Mouse (Mus musculus): Measurements from ENCODE around the gene Saa3. TPM values are rescaled to one million over a fixed set of nuclear protein-coding genes. Genes with fewer than 3 reads are reported as not detected.
"Not testable (repeated sequence)": the region's sequence is repeated elsewhere in the genome, so short reads cannot be mapped to it uniquely, and the experiment has no call there.

The Saa3 gene
- polyA plus RNA-seq, 1 experiment from 2014 or later: not detected

DNA sequence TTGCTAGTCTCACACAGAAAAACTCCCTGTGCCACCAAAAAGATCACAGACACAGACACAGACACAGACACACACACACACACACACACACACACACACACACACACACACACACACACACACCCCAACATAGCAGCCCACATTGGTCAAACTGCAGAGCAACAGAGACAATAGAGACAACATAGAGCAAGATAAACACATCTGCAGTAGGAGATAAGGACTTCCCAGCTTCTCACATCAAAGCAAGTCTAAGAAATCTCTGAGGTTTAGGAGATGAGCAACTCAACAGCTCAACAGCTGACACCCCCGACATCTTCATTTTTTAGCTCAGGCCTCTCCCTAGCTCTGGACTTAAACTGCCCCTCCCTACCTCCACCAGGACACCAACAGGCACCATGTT lies 18.7 kb downstream of the Saa3 start:
- WGBS: 90% methylated on average over 1 of the region's 1 CpGs
- ATAC-seq (ENCODE audit: low FRiP score): no peak
- Histone ChIP-seq H3K4me2 (no peak overlapping the region), H3K36me3 (replicated peaks) (peaks cover 76% of the 10 kb centered on the region), H3K4me1 (no peaks in the 10 kb centered on the region), H3K9me3 (no peaks in the 10 kb centered on the region), H3K27ac (no peak overlapping the region), H3K9ac (no peak overlapping the region), H3K4me3 (replicated peaks) (no peak overlapping the region), H3K27me3 (no peaks in the 10 kb centered on the region)

DNA sequence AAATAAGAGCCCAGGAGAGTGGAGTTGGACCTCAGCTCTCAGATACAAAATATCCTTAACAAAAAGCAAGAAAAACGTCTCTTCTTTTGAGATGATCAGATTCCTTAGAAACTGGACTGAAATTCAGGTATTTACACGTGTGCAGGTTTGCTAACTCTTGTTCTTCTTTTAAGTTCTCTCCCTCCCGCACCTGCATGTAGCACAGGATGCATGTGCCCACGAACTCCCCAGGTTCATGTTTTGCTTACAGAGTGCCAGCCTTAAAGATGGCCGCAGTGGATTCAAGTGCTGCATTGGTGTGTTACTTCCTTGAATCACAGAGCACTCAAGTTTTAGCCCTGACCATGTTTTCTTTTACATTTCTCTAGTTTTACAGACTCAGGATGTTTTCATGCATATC lies 28.7 kb downstream of the Saa3 start:
- Histone ChIP-seq H3K4me2 (no peak overlapping the region), H3K36me3 (replicated peaks) (peaks cover 41% of the 10 kb centered on the region), H3K4me1 (no peaks in the 10 kb centered on the region), H3K9me3 (no peaks in the 10 kb centered on the region), H3K4me3 (replicated peaks) (no peak overlapping the region), H3K27ac (no peak overlapping the region), H3K9ac (no peak overlapping the region), H3K27me3 (no peaks in the 10 kb centered on the region)
- no peak for ATAC-seq (ENCODE audit: low FRiP score)
- 89% methylated on average over 5 of the region's 5 CpGs for WGBS

DNA sequence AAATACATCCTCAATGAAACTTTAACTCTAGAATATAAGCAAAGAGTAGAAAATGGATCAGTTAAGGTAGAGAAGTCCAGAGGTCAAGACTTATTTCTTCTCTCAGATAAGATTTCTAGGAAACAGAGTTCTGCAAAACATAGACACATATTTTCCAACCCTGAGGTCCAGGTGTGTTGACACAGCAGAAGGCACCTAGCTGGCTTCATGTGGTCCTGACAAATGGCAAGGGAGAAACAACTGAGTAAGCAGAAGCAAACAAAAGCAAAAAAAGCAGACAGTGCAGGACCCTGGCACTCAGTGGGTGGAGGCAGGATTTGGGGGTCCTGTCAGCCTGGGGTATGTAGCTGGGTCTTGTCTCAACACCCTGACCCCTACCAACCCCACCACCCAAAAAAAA lies 34.8 kb downstream of the Saa3 start:
- Histone ChIP-seq H3K4me2 (no peak overlapping the region), H3K9me3 (no peaks in the 10 kb centered on the region), H3K9ac (no peak overlapping the region), H3K27me3 (no peaks in the 10 kb centered on the region), H3K27ac (no peak overlapping the region), H3K4me1 (no peaks in the 10 kb centered on the region), H3K4me3 (replicated peaks) (no peak overlapping the region), H3K36me3 (replicated peaks) (no peaks in the 10 kb centered on the region)
- no peak for ATAC-seq (ENCODE audit: low FRiP score)

DNA sequence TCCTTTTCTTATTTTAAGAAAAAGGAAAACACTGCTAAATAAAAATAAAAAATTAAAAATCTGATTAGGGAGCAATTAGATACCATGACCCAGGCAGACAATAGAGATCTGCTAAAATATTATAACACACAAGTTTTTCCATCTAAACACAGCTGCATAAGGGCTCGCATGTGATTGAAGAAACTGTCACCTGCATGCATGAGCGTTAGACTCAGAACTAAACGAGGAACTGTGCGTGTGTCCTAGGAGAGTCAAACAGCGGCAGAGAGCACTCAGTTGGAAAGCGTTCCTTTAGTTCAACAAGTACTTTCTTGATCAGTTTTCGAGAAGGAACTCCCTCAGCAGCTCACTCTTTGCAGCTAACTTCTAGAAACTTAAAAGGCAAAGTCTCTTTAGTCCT lies 36.5 kb downstream of the Saa3 start:
- WGBS: 85% methylated on average over 7 of the region's 7 CpGs
- not testable (repeated sequence) for ATAC-seq (ENCODE audit: low FRiP score); H3K27me3 ChIP-seq; H3K4me2 ChIP-seq; H3K9me3 ChIP-seq; H3K9ac ChIP-seq; H3K27ac ChIP-seq; H3K4me3 ChIP-seq (replicated peaks); H3K36me3 ChIP-seq (replicated peaks); H3K4me1 ChIP-seq

DNA sequence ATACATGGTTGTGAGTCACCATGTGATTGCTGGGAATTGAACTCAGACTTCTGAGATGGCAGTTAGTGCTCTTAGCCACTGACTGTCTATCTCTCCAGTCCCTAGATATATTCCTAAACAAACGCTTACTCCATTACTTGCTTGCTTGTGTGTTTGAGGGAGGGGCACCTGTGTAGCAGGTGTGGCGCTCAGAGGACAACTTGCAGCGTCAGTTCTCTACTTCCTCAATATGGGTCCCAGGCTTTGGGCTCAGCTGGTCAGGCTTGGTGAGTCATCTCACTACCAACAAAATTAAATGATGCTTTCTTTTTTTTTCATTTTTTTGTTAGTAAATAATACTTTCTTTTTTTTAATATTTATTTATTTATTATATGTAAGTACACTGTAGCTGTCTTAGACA lies 37.1 kb downstream of the Saa3 start:
- Histone ChIP-seq H3K4me1 (no peaks in the 10 kb centered on the region), H3K27ac (no peak overlapping the region), H3K9ac (no peak overlapping the region), H3K4me3 (replicated peaks) (no peak overlapping the region), H3K4me2 (no peak overlapping the region), H3K36me3 (replicated peaks) (no peaks in the 10 kb centered on the region), H3K9me3 (no peaks in the 10 kb centered on the region), H3K27me3 (no peaks in the 10 kb centered on the region)
- WGBS: 90% methylated on average over 3 of the region's 3 CpGs
- ATAC-seq (ENCODE audit: low FRiP score): no peak

DNA sequence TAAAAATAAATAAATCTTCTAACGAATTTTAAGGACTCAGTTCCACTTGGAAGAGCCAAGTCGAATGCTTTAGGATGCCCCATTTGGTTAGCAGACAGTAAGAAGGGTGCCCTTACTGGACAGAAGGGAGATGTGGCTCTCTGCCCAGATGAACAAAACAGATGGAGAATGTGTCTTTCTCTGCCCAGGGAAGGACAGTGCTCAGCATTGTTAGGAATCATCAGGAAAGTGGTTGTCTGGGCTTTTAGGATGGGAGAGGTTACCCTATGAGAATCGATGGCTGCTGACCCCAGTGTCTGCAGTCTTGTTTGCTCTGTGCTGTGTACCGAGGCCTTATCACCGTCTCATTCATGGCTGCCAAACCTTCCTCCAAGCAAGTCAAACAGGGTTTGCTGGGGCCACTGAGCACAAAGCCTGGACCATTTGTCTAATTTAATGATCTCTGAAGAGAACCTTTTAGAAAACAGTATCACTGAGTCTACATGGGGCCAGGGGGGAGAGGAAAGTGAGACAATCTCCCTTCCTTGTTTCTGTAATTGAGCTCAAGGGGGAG lies 38.6 kb downstream of the Saa3 start:
- no peaks in the 10 kb centered on the region for H3K27me3 ChIP-seq
- no peak overlapping the region for H3K4me2 ChIP-seq
- no peaks in the 10 kb centered on the region for H3K4me1 ChIP-seq
- WGBS: 78% methylated on average over 5 of the region's 5 CpGs
- no peaks in the 10 kb centered on the region for H3K9me3 ChIP-seq
- H3K9ac ChIP-seq: no peak overlapping the region
- no peak overlapping the region for H3K27ac ChIP-seq
- H3K36me3 ChIP-seq (replicated peaks): no peaks in the 10 kb centered on the region
- ATAC-seq (ENCODE audit: low FRiP score): no peak
- no peak overlapping the region for H3K4me3 ChIP-seq (replicated peaks)

DNA sequence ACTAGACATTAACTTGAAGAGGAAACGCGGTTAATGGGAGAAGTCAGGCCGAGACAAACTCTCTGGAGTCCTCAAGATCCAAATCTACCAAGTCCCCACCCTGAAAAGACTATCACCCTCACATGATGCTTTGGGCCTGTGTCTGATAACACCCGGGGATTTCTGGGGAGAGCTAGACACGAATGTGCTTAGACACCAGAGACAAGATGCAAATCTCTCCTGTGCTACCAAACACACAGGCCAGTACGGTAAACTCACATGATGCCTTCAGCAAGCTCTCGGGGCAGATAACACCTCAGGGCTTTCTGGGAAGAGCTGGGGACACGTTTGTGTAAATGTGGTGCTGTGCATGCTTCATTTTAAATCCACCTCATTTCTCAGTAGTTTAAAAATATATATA lies 39.6 kb downstream of the Saa3 start:
- no peak for ATAC-seq (ENCODE audit: low FRiP score)
- WGBS: 82% methylated on average over 8 of the region's 8 CpGs
- no peaks in the 10 kb centered on the region for H3K9me3 ChIP-seq

DNA sequence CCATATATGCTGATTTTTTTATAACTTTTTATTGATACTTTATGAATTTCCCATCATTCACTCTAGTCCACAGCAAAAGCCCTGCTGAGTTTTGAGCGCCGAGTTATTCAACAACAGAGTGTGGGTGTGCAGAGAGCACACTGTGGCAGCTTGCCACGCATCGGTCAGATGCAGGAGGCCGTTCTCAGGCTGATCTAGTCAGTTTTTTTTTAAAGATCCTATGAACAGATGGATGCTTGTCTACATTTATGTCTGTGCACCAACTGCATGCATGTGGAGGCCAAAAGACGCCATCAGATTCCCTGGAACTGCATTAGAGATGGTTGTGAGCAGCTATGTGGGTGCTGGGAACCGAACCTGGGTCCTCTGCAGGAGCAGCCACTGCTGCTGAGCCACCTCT lies 40.4 kb downstream of the Saa3 start:
- 91% methylated on average over 7 of the region's 7 CpGs for WGBS

More for the DNA sequence above, 39.6 kb downstream of the Saa3 start:
- Histone ChIP-seq H3K4me3 (replicated peaks) (no peak overlapping the region), H3K36me3 (replicated peaks) (no peaks in the 10 kb centered on the region), H3K27me3 (no peaks in the 10 kb centered on the region), H3K4me1 (no peaks in the 10 kb centered on the region), H3K9ac (no peak overlapping the region), H3K4me2 (no peak overlapping the region), H3K27ac (no peak overlapping the region)

DNA sequence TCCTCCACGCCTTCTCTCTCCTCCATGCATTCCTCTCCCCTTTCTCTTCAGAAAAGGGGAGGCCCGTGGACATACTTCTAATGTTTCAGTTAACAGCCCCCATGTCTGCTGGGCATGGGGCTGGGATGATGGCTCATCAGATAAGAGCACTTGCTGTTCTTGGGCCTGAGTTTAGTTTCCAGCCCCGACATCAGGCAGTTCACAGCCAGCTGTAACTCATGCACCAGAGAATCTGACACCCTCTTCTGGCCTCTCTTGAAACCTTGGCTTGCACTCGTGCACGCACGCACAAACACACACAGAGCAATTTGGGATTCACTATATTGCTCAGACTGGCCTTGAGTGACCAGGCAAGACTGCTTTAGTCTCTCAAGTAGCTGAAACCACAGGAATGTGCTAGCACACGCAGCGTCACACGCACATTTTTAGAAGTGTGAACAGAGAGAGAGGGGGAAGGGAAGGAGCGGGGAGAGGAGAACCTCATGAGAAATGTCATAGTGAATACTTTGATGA lies 43.3 kb downstream of the Saa3 start, which contains the start of gene Tph1:
Gene Tph1 (minus strand): TSS at position 378 of the 513 bp plus-strand sequence.
- Histone ChIP-seq H3K9me3 (no peaks in the 10 kb centered on the region), H3K27me3 (peaks cover 13% of the 10 kb centered on the region), H3K36me3 (replicated peaks) (no peaks in the 10 kb centered on the region), H3K27ac (no peak within 1 kb of the TSS), H3K4me1 (peaks cover 4% of the 10 kb centered on the region), H3K4me3 (replicated peaks) (no peak within 1 kb of the TSS), H3K4me2 (no peak within 1 kb of the TSS), H3K9ac (no peak within 1 kb of the TSS)
- WGBS: 71% methylated on average over 10 of the region's 10 CpGs
- ATAC-seq (ENCODE audit: low FRiP score): no peak

More for the DNA sequence above, 40.4 kb downstream of the Saa3 start:
- H3K9ac ChIP-seq: no peak overlapping the region
- no peaks in the 10 kb centered on the region for H3K9me3 ChIP-seq
- H3K27me3 ChIP-seq: no peaks in the 10 kb centered on the region
- H3K4me2 ChIP-seq: no peak overlapping the region
- no peak for ATAC-seq (ENCODE audit: low FRiP score)
- no peak overlapping the region for H3K4me3 ChIP-seq (replicated peaks)
- H3K27ac ChIP-seq: no peak overlapping the region
- H3K4me1 ChIP-seq: no peaks in the 10 kb centered on the region
- no peaks in the 10 kb centered on the region for H3K36me3 ChIP-seq (replicated peaks)

DNA sequence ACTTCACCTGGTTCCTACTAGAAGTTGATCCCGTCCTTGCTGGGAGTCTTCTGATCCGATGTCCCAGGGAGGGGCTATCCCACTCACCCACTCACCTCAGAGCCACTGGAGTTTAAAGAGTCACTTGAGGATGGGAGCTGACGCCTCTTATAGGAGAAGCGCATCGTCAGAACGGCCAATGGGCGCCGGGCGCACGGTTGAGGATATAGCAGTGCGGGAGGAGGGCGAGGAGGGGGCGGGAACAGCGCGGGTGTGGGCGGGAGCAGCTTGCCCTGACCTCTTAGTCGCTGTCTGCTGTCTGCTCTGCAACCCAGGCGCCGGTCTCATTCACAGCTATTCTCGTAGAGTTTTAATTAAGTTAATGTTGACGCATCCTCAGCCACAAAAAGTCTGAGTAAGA lies 48.2 kb downstream of the Saa3 start:
- Histone ChIP-seq H3K4me1 (peaks cover 7% of the 10 kb centered on the region), H3K27ac (no peak overlapping the region), H3K36me3 (replicated peaks) (no peaks in the 10 kb centered on the region), H3K9ac (no peak overlapping the region), H3K27me3 (peaks cover 37% of the 10 kb centered on the region), H3K4me3 (replicated peaks) (peak overlapping the region; percentile 20), H3K9me3 (no peaks in the 10 kb centered on the region), H3K4me2 (peak overlapping the region; percentile 43)
- ATAC-seq (ENCODE audit: low FRiP score): no peak
- WGBS: 3% methylated on average over 21 of the region's 21 CpGs

DNA sequence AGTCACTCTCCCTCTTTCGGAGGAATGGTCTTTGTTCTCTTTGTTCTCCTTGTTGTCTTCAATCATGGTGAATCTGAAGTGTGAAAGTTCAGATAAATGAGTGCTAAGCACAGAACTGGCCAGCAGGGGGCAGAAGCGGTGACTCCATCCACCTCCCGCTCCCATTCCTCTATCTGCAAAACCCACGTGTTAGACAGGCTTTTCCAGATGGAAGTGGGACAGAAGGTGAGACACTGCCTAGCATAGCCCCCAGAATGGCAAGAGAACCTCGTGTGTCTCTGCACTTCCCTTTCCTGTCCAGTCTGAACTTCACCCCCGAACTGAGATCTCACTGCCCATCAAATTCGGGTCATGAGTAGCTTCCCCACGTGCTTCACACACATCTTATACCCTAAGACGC lies 50.3 kb downstream of the Saa3 start:
- H3K4me2 ChIP-seq: no peak overlapping the region
- peaks cover 37% of the 10 kb centered on the region for H3K27me3 ChIP-seq
- peaks cover 13% of the 10 kb centered on the region for H3K4me1 ChIP-seq
- H3K9ac ChIP-seq: no peak overlapping the region
- no peak overlapping the region for H3K4me3 ChIP-seq (replicated peaks)
- H3K27ac ChIP-seq: no peak overlapping the region
- no peaks in the 10 kb centered on the region for H3K36me3 ChIP-seq (replicated peaks)
- no peaks in the 10 kb centered on the region for H3K9me3 ChIP-seq
- no peak for ATAC-seq (ENCODE audit: low FRiP score)
- 37% methylated on average over 9 of the region's 9 CpGs for WGBS

Measured in forebrain, embryonic 12.5 days (tissue).